Mouse (Mus musculus) bone marrow, adult 2 months (tissue): ENCODE results near the gene Cacng7.

ENCODE experiments used
- CTCF ChIP-seq: fragments of 200-500 bp; IDR thresholded peaks from 2 replicates; pipeline ENCODE4 v1.5.1; 2011; ENCODE audit warnings: low read length, control low read depth; ENCODE audit not compliant: control insufficient read depth, insufficient read depth
- POLR2A ChIP-seq: fragments of 200-500 bp; IDR thresholded peaks from 2 replicates; pipeline ENCODE4 v1.6.1; 2011; ENCODE audit warnings: low read depth, mild to moderate bottlenecking, control low read depth, low read length, borderline replicate concordance; ENCODE audit not compliant: control insufficient read depth

- TF ChIP-seq POLR2A, result no peak
- TF ChIP-seq CTCF, result no peak
Measured at GRCm38 (mm10) chr7:3284604-3285003, 48.2 kb upstream of the Cacng7 start.
